Mouse (Mus musculus) hindlimb bud, embryonic 11.5 days (tissue): ENCODE results near the gene Cd72.
A peak's percentile ranks its signal among the peaks of the same experiment; 100 is the strongest.

ENCODE experiments used
- DNase-seq: peaks from one replicate; pipeline ENCODE4 v3.0.0-alpha.2; 2012; ENCODE audit warnings: low read depth, low spot score; ENCODE audit errors: extremely low spot score

Gene Cd72

DNA sequence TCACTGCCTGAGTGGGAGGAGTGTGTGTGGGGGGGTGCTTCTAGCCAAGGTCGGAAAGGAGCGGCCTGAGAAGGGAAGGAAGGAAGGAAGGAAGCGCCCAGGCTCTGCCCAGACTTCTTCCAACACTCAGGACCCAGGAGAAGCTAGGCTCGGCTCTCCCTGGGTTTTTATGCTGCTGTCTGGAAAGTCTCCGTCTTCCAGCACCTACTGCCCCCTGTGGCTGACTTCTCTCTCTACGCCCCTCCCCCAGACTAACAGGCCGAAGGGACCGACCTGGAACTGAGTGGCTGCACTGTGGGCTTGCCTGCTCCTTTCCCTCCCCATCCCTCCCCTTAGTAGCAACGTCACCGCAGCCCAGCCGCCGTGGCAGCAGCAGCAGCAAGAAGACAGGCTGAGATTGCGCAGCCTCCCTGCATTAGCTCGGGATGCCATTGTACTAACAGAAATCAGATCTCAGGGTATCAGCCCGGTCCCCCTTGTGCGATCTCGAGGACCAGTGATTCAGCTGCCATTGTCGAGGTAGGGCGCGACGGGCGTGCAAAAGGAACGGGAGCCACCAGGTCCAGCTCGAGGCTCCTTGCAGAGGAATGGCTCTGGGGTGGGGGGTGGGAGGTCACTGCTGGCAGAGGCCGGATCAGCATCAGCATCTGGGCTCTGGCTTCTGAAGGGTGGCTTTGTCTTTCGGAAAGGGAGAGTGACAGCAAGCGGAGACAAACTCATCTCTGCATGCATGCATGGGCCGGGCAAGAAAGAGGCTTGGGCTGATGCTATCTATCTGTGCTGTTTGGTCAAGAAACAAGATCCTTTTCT is 48.1 kb downstream of the Cd72 start:
- peak; percentile 52 for DNase-seq

DNA sequence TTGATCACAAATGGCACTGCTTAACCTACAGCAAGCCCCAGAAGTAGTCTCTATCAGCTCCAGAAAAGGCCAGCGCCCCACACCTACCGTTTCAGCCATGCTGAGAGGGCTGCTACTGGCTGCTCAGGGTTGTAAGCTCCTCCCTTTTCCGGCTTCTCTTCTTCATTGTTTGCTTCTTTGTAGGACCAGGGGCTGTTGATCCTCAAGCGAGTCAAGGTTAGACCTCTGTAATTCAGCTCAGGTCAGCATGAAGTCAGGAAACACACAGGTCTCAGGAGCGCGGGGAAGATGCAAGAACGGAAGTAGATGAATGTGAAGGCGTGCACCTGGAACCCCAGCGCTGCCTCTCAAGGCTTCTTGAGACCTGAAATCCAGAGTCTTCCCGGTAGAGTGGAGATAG is 49.7 kb downstream of the Cd72 start:
- DNase-seq, result no peak

DNA sequence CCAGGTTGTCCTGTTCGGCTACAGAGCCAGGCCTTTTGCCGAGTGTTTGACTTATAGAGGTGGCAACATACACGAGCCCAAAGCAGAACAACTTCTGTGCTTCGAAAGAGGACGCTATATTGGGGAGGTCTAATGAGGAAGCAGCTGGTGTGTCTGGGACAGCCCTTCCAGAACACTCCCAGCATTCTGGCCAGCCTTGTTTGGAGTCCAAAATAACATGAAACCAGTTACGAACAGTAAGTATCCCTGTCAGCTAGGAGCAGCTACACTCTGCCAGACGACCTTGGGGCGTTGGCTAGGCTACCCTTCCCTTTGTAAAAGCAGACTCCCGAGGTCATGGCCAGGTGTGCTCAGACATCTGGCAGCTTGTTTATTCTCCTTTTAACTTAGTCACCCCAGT is 52.2 kb downstream of the Cd72 start:
- no peak for DNase-seq

DNA sequence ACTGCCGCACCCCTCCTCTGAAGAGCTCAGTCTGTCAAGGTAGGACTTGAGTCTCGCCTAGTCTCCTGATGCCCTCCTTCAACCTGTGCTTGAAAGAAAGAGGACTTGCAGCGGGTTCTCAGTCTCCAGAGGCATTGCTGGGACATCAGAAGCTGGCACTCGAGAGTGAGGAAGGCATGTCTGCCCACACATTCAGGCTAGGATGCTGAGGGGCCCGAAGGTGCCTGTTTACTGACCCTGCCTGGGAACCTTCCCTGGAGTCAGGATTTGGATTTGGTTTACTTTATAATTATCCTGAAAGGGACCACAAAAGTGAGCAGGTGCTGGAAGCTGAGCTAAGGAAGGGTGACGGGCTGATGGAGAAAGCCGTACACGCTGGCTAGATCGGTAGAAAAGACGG is 52.9 kb downstream of the Cd72 start:
- no peak for DNase-seq

- DNase-seq, result no peak
Observed at GRCm38 (mm10) chr4:43400976-43401375, 53.5 kb downstream of the Cd72 start.

DNA sequence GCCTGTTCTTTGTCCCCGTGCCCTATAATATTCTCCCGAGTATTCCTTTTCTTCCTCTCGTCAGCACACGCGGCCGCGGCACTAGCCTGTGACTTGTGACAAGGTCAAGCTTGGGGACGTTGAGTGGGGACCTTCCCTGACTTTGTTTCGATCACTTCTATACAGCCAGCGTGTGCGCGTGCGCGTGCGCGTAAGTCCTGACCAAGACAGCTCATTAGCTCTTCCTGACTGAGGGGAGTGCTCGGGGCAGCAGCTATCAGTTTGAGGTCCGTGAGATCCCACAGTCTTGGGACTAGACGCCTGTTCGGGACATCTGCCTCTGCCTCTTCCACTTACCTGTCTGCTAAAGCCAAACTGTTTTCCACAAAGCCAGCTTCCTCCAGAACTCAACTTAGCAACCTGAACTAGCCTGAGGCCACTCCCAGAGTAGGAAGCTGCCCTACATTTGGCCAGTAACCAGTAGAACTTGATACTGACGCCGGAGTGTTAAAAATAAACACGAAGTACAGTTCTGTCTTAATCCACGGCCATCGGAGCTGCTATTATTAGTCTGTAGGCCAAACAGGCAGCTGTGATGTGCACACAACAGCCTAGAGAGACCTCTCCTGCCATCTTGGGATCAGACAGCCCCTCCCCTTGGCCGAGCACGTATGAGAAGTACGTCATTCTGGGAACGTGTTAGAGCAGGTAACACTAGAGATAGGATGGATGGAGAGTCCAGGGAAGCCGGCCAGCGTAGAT is 54.9 kb downstream of the Cd72 start:
- DNase-seq, result no peak

- DNase-seq, result no peak
Observed at GRCm38 (mm10) chr4:43398829-43399331, 55.5 kb downstream of the Cd72 start.

GRCm38 (mm10) chr4:43398014-43398413 is 56.4 kb downstream of the Cd72 start:
- no peak for DNase-seq
